Mouse (Mus musculus): ENCODE data around the gene Glo1. TPM values are rescaled to one million over a fixed set of nuclear protein-coding genes. Genes with fewer than 3 reads are reported as not detected.

Gene Glo1
- total RNA-seq, 2 experiments from 2014 or later = 131 to 136 TPM

DNA sequence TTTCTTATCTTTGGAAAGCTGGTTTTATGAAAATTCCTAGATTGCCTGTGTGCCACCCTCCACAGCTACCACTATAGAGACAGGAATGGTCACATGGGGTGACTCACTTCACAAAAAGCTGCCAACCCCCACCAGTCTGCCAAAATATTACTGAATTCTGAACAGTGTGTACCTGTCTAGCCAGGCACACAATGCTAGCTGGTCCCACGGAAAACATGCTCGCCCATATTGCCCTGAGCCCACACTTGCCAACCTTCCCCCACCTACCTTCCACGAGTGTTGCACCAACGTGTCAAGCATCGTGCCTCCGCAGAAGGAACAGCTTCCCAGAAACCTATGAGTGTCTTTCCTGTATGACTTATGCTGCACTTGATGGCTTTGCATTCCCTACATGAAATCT is 45.5 kb downstream of the Glo1 start:
- no peak for DNase-seq (ENCODE audit: low spot score in 2 of 2)

DNA sequence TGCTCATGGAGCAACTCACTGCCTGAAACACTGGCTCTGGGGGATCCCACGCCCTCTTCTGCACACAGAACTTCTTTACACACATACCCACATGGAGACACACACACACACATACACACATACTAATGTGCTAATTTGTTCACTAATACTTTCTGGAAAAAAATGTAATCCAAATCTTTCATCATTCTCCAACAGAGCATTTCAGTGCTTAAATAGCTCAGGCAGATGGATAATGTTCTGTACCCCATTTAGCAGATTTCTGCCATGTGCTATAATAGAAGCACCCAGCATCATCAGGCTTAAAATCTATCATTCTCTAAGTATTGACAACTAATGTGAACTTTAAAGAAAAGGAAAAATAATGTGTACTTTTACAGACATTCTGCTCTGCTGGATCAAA is 45.9 kb downstream of the Glo1 start:
- DNase-seq (ENCODE audit: low spot score in 2 of 2) = no peak

DNA sequence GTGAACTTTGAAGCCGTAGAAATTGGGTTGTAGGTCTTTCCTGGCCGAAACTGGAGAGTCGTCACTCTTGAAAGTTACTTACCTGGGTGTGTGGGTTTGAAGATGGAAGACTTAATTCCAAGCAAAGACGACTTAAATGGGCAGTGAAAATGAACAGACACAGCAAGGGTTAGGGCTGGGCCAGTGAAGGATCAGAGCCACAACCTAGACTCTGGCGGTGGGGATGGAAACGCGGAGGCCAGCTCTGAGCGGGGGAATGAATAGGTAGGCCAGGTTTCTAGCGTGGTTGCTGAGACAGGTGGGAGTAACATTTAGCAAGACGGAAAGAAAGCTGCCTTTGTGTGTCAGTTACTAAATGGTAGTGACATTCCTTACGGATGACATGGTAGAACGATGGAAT is 49.7 kb downstream of the Glo1 start:
- no peak for DNase-seq (ENCODE audit: low spot score in 2 of 2)

DNA sequence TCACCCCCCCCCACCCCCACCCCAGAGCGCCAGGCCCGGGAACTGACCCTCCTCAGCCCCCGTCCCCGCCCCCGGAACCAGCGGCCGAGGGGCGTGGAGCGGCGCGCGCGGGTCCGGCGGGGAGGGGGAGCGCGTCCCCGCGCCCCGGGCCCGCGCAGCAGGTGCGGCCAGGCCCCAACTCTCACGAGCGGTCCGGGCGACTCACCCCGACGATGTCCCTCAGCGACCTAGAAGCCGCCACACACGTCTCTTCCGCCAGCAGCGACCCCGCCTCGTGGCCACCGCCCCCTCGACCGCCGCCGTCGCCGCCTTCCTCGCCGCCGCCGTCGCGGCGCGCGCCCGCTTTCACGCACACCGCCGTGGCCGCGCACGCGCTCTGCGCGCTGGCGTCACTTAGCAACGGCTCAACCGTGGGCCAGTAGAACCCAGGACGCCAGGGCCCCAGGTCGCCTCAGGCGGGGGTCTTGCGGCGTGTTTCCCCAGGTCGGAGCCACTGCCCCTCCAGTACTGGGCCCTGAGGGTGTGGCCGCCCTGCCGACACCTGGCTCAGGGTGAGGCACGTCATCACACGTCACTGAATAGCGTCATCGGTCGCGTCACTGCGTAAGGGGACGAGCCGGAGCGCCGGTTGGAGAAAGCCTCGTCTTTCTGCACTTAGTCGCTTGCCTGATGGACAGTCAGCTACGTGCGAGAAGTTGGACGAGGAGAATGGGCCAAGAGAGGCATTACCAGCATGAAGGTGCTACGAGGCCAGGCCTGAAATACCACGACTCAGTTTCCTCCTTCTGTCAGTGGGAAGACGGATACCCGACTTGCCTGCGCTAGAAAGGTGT is 50.5 kb downstream of the Glo1 start, which contains the start of gene Btbd9:
TSS of gene Btbd9 (minus strand) at position 548 of the 833 bp plus-strand sequence.
- peak; percentile 86 to 94 for DNase-seq (ENCODE audit: low spot score in 2 of 2)

DNA sequence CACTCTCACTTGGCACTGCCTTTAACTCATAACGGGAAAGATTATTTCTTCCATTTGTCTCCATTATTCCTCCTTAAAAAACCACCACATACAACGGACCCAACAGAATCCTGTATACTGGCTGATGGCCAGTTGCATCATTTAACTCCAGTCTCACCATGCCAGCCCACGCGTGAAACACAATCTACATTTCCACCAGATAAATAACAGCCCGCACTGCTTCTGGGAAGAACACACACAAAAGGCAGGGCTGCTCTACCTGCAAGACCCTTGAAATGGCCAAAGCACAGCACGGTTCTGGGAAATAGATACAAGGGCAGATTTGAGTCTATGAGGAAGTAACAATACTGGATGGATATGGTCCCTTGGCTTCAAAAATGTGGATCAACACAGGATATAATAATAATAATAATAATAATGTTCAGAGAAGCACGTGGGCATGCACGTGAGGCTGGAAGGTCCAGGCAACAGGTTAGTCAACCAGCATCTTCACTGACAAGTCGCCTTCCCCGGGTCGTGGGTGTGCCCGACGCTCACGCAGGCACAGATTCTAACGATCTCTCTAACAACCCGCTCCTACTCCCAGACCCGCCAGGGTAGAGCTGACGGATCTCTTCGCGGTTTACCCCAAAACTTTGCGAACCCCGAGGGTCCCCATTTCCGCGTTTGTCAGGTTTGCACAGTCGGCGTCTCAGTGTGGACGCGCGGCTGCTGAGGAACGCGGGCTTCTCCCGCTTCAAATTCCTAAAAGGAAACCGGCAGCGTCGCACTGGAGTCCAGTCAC is 51.4 kb downstream of the Glo1 start:
- no peak for DNase-seq (ENCODE audit: low spot score in 2 of 2)

DNA sequence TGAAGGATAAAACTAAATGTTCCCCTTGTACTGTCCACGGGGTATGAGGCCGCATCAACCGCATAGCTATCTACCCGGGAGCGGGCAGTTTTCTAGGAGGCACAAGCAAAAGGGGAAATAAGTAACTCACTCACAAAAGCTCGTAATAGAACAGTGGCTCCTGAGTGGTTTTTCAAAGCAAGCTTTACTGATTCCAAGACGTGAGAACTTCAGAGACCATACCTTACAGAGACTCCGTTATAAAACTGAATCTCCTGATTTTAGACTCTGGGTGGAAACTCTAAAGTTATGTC is 51.9 kb downstream of the Glo1 start:
- DNase-seq (ENCODE audit: low spot score in 2 of 2) = no peak

DNA sequence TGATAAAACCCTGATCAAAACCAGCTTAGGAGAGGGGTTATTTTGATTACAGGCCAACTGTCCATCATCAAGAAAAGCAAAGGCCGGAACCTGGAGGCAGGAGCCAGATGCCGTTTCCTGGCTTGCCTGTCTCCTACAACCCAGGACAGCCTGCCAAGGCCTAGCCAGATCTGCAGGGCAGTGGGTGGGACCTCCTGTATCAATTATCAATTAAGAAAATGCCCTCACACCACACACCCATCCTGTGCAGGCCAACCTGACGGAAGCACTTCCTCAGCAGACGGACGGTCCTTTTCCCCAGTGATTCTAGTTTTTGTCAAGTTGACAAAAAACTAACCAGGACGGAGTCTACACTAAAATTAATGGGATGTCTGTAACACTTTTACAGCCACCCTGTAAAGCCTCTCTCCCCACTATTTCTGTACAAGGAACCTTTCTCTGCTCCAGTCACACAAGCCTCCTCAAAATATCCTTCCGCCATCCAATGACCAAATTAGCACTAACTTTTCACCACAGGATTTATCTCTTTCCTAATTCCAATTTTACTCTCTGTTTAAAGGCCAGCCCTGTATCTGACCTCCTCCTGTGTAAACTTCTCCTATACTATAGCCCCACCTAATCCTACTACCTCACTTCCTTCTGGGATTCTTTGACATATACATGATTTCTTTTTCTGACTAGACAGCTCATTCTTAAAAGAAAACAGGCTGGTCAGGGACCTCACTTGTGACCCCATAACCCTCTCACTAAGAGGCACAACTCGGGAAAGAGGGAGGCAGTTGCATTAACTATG is 52.5 kb downstream of the Glo1 start:
- DNase-seq (ENCODE audit: low spot score in 2 of 2) = no peak

DNA sequence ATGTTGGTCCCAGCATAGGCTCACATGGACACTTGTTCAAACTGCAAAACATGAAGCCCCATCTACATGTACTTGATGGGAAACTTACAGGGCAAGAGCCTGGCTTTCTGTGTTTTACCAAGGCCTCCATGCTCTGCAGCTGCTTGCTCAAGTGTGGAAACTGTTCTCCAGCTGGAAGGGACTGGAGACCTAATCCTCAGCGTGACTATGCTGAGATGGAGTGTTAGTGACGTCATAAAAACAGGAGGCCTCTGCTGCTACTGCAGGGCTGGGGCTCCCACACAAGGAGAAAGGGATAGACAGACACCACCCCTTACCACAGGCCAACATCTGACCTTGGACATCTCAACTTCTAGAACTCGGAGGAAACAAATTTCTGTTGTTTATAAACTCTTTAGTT is 55.7 kb downstream of the Glo1 start:
- no peak for DNase-seq (ENCODE audit: low spot score in 2 of 2)

DNA sequence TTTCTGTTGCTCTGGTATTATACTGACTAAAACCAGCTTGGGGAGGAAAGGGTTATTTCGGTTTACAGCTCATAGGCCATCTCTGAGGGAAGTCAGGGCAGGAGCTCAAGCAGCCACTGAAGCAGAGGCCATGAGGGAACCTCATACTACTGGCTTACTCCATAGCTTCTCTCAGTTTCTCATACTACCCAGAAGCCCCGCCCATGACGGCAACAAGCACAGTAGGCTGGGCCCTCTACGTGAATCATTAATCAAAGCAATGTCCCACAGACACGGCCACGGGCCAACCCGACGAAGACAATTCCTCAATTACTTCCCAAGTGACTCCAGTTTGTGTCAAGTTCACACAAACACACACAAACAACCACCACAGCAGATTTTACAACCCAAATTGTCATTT is 56.5 kb downstream of the Glo1 start:
- no peak for DNase-seq (ENCODE audit: low spot score in 2 of 2)

DNA sequence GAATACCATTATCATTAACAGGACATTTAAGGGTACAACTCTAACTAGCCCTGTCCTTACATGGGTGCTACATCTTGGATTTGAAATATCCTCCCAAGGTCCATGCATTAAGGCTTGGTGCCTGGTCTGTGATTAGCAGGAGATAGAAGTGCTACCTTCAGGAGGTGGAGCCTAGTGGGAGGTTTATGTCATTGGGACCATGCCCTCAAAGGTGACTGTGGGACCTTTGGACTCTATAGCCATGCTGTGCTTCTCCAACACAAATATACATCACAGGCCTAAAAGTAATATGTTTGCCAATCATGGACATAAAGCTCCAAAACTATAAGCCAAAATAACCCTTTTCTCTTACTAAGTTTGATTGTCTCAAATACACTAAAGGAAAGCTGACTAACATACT is 58.2 kb downstream of the Glo1 start:
- DNase-seq (ENCODE audit: low spot score in 2 of 2) = no peak

DNA sequence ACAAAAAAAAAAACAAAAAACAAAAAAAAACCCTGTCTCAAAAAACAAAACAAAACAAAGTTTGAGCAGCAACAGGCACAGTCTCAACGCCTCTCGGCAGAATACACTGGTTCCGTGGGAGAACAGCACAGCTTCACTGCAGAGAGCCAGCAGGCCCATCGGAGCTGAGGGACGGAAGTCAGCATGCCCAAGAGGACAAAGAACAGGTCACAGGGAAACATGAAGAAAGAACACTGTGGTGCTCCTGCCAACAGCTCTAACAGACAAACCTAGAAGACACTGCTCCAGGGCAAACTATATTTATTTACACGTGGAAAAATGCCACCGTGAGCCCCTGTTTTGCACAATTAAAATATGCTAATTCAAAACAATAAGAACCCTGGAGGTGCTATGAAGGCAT is 61.7 kb downstream of the Glo1 start:
- no peak for DNase-seq (ENCODE audit: low spot score in 2 of 2)

DNA sequence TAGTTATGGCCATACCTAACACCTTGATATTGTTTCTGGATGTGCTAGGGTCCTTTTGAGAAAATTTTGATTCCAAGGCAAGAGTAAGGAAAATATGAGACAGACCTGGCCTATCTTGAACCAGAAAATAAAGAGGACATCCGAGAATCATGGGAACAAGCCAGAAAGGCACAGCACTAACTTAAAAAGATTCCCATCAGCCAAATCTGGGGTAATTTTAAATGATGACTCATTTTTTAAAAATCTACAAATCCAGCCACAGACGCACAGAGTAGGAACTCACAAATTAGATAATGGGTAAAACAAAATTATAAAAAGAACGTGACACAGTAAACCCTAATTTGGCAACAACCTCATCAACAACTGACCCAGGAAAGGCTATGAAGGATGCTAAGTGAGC is 62.3 kb downstream of the Glo1 start:
- no peak for DNase-seq (ENCODE audit: low spot score in 2 of 2)

DNA sequence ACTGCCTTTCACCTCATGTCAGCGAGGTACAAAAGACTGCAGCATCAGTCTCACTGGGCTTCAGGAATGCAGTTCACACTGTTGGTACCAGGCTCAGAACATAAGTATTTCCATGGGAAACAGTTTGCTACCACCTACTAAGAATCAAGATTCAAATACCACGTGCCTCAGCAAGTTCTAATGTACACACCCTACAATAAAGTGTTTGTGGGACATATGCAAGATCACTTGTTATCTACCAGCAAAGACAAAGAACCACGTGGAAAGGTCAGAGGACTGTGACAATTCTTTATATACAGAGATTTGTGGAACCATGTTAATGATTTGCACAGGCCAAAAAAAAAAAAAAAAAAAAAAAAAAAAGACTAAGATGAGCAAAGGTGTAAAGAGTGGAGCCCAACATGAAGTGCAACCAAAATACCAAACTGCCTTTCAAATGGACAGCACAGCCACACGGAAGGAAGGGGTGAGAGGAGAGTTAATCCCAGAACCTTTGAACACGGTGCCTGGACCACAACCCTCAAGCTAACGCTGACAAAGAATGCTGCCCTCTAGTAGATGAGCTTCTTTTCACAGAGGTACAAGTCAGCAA is 63.1 kb downstream of the Glo1 start:
- no peak for DNase-seq (ENCODE audit: low spot score in 2 of 2)

DNA sequence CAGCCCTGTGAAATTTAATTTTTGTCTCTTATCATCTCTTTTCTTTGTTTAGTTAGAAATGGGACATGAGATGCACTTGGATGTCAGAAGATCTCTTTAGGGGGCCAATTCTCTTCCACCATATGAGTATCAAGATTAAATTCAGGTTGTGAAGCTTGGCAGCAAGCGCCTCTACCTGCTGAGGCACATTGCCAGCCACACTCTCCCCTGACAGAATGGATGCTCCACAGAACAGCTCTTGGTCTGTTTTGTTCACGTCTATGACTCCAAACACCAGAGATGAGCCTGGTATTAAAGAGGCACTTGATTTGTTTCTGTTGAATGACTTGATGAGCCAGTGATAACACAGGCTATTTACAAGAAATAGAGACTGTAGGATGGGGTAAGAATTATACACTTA is 63.9 kb downstream of the Glo1 start:
- DNase-seq (ENCODE audit: low spot score in 2 of 2) = no peak

DNA sequence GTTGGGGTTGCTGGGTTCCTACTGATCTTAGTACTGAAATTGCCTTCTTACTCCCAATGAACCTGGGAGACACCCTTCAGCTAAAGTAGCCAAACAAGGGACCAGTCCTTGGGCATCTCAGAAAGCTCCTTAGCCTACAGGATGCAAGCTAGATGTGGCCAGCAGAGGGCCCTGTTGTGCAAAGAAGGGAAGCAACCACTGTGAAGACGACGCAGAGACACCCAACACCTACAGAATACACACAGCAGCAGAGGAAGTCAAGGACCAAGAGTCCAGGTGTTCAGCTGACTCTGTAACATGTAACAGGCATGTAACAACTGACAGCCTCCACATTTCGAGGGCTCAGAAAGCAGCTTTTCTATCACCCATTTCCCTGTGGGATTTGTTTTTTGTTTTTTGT is 67.1 kb downstream of the Glo1 start:
- DNase-seq (ENCODE audit: low spot score in 2 of 2) = peak in 1 of 2 experiments; percentile 61

DNA sequence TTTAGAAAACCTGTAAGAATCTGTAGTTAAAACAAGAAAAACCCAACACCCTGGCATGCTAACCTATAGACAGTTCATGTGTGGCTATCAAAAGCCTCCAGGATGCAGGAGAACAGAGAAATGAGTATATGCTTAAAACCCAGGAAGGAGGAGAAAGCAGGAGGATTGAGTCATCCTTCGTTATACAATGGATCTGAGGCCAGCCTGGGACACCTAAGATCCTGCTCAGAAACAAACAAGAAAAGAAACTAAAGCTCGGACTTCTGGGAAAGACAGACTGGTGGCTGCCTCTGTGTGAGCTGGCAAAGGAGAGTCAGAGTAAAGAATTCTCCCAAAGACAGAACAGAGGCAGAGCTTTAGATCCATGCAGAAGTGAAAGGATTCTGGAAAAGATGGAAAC is 68.0 kb downstream of the Glo1 start:
- no peak for DNase-seq (ENCODE audit: low spot score in 2 of 2)

DNA sequence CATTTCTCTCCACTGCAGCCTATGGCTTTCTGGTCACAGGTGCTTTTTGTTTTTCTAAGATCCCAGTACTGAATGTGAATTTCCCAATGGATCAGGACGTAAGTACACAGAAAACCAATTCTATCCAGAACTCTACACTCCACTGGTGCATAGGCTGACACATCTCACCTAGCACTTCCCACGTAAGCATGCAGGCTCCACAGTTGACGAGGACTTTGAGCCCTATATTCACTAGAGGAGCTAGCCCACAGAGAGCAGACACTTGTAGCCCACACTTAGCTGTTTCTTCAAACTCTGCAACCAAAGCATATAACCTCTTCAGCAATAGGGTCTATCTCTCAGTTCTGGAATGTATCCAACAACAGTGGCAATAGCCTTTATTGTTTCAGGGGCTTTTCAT is 70.2 kb downstream of the Glo1 start:
- DNase-seq (ENCODE audit: low spot score in 2 of 2) = no peak

DNA sequence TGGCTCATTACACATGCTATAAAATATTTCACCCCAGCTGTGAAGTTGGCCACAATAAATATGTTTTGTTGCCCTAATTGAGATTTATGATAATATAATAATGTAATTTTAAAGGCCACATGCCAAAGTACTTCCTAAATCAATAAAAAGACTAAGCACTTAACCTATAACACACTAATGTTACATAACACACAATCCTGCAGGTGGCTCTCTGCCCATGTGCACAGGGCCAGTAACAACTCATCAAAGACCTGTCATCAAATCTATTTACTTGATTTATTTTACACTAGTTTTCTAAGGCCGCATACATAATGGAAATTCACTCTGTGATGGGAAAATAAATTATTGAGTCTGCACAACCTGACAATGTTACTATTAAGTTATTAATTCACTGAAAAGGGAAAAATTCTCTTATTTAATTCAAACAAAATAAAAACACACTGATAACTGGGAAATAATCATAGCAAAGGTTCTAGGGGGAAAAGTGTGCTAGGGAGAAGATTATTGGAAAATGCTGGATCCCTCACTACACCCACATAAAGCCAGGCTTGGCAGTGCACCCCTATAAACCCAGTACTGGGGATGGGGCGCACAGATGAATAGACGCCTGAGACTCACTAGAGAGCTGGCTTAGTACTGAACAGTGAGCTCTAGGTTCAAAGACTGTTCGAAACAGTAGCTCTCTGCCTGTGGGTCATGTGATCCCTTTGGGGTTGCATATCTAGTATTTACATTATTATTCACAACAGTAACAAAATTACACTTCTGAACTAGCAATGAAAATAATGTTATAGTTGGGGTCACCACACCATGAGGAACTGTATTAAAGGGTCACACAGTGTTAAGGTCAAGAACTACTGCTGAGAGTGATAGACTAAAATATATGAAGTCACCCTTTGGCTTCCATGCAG is 73.4 kb downstream of the Glo1 start:
- no peak for DNase-seq (ENCODE audit: low spot score in 2 of 2)

DNA sequence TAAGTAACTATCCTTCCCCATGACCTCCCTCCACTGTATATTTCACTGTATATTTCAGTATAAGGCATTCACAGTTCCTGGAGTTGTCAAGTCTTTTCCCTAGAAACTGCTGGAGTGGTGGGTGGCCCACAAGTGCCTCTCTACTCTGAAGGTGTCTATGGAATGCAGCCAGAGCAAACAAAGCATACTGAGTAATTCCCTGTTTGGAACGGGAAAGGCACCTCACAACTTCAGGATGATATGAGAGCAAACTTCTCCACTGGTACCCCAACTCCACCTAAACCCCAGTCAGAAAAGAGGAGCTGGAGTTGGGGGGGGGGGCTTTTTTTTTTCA is 75.9 kb downstream of the Glo1 start:
- DNase-seq (ENCODE audit: low spot score in 2 of 2) = no peak

DNA sequence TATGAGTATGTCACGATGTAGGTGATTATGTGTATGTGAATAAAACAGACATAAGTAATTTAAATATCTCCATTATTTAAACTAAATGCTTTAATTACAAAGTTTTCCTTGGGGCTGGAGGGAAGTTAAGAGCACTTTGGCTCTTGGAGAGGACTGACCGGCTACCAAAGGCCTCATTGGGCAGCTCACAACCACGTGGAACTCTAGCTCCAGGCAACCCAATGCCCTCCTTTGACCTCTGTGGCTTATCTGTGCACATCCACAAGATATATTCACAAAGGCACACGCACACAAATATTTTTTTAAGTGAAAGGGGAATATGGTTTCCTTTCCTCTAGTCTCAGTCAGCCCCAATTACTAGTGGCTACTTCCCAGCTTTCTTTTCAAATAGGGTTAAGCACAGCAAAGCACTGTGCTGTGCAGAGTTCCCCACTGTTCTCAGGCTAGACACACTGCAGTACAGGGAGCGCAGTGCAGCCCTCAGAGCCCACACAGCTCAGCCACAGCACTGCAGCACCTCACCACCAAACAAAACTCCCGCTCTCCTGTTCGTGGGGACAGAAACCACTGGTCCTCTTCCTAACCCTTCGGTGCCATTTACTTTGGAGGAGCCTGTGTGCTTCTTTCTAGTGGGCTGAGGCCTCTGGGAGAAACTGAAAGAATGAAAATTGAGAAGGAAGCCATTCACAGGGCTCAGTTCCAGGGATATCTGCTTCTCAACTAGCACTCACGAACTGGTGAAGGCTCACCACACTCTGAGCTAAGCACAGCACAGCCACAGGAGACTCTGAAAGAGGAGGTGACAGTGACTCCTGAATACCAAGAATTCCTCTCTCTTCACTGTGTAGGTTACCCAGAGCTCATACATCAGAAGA is 76.5 kb downstream of the Glo1 start:
- no peak for DNase-seq (ENCODE audit: low spot score in 2 of 2)

Data from gastrocnemius, postnatal 4 days (tissue).